Mouse (Mus musculus) mouse trophoblast stem cell (cell line): Measurements from ENCODE around the gene Stx17.

Experiments used
- in situ Hi-C, 2 experiments: fragments of 300-500 bp; cut with MseI, MboI; formaldehyde crosslinking; loops; 2 replicates in 1 of 2; 3 replicates in 1 of 2; pipeline ENCODE4 v1.15.1; 2025

Stx17 gene

DNA sequence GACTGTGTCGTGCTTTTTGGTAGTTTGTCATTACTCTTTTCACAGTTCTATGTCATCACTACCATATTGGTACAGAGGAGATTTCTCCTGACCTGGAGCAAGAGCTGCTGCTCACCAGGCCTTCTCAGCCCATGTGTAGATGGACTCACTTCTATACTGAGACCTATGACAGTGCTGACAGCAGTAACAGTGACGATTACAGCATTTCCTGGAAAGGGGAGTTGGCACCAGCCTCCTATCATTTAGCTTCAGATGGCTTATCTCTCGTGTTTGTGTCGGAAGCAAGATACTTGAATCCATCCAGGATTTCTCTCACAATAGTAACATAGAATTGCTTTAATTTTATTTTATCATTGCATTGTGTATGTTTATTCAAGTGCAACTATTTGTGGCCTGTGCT is 35.7 kb downstream of the Stx17 start:
- in situ Hi-C loops = no loop called here

DNA sequence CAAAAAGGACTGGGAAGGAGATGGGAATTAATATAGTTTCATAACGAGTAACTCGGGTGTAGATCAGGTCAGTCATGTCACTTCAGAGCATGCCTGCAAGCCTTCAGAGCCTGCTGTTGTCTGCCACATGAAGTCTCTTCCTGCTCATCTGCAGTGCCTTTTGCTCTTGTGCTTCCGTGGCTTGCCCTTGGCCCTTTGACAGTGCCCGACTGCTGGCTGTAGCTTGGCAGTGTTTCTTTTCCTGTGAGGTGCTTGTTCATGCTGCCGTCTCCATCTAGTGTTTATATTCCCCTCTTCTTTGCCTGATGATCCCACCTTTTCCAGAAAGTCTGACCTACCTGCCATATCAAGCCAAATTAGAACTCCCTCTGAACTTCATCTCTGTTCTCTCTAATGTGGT is 39.1 kb downstream of the Stx17 start:
- in situ Hi-C loops = no loop called here

DNA sequence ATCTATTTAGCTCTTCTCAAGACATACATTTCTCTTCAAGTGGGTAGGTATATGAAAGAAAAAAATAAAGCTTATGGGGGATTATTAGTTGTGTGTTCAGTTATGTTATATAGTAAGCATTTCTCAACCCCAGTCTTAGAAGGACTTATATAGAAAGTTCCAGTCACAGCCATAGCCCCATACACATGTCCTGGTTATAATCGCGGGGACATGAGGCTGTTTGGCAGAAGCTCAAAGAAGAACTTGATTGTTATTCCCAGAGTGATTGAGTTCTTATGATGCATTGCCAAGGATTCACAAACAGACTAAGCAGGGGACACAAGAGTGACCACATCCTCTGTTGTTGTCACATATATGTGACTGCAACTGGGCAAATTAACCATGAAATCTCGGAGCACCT is 51.0 kb downstream of the Stx17 start:
- in situ Hi-C loops = no loop called here

GRCm38 (mm10) chr4:48180922-48181321 is 56.2 kb downstream of the Stx17 start:
- in situ Hi-C loops = no loop called here

- in situ Hi-C loops = no loop called here
Measured at GRCm38 (mm10) chr4:48181366-48181765, 56.7 kb downstream of the Stx17 start.

- in situ Hi-C loops = no loop called here
Measured at GRCm38 (mm10) chr4:48182115-48182806, 57.5 kb downstream of the Stx17 start.

GRCm38 (mm10) chr4:48197925-48198324 is 73.2 kb downstream of the Stx17 start:
- in situ Hi-C loops = no loop called here

DNA sequence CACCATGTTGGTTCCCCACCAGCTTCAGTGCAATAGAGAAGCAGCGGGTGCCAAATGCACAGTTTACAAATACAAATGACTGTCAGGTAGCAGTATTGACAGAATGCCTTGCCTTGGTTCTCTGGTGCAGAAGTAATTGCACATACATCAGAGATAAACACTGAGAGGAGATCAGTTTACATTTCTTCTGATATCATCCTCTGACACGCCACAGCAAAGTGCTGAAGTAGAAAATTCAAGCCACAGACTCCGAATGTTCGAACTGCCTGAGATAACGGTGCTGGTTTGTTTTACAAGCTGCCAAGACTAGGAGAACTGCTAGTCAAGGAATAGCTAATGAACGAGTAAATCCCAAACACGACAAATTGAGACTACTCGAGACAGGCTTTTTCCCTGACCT is 73.7 kb downstream of the Stx17 start:
- in situ Hi-C loops = no loop called here

DNA sequence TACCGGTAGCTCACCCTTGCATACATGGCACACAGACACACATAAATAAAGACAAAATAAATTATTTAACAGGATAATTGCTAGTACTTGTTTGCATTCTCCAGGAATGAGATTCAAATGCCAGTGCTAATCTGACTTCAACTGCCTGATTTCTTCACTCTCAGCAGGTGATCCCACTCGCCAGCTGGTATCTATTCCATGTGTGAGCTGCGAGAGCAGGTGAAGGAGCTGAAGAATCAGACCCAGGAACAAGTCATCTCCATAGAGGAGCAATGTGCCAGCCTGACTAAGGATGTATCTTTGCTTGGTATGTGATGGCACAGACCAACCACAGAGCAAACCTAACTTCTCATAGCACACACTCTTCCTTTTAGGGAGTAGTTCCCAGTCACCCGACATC is 78.8 kb downstream of the Stx17 start:
- in situ Hi-C loops = loop anchor here in 1 of 2 experiments (25.0 kb wide), 1 partner anchor 184 kb away; no protein-coding TSS in a partner anchor

DNA sequence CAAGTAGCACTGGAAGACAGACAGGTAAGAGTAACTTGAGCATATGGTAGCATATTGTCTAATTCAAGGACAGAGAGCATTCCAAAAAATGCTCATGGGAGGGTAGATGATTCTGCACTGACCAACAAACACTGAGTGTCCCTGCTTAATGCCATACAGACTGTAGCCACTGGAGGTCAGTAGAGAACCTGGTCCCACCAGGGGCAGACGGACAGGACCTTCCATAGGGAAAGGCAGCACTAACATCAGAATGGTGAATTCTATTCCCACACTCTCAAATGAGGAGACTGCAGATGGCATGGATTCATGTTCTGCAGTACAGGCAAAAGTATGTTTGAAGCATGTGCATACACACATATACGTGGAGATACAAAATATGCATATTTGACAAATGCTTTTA is 100.5 kb downstream of the Stx17 start:
- in situ Hi-C loops = no loop called here

- in situ Hi-C loops = no loop called here
Measured at GRCm38 (mm10) chr4:48225604-48226003, 100.9 kb downstream of the Stx17 start.

DNA sequence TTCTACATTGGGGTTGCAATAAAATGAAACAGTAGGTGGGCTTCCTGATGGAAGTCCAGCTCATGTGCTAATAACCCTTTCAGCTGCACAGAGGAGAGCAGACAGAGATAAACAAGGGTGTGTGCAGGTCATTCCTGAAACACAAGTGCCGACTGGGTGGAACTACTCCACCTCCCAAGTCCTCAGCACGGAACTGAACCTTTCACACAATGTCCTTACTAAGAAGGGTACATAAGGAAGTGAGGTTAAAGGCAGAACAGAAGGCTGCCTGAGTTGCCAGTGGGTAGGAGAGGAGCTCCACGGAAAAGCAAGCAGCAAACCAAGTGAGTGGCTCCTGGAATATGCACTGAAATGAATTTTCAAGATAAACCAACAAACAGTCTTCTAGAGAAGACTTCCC is 102.1 kb downstream of the Stx17 start:
- in situ Hi-C loops = no loop called here
